Mouse (Mus musculus) heart, embryonic 10.5 days (tissue): ENCODE data around the gene Stard9. TPM values are rescaled to one million over a fixed set of nuclear protein-coding genes. Genes with fewer than 3 reads are reported as not detected.

Experiments
- DNase-seq: peaks from one replicate; pipeline ENCODE4 v3.0.0-alpha.2; 2017; ENCODE audit warnings: low spot score
- H3K27ac ChIP-seq: fragments of 300-500 bp; sonication (generic); 2 replicates; pipeline ENCODE4 v1.5.1; 2016; ENCODE audit warnings: mild to moderate bottlenecking
- H3K27me3 ChIP-seq: fragments of 300-500 bp; sonication (generic); 2 replicates; pipeline ENCODE4 v1.6.1; 2016; ENCODE audit warnings: mild to moderate bottlenecking; ENCODE audit not compliant: poor library complexity, insufficient read depth, severe bottlenecking
- H3K36me3 ChIP-seq: fragments of 300-500 bp; sonication (generic); 2 replicates; pipeline ENCODE4 v1.6.1; 2016; ENCODE audit warnings: mild to moderate bottlenecking, moderate library complexity
- H3K4me1 ChIP-seq: fragments of 300-500 bp; sonication (generic); 2 replicates; pipeline ENCODE4 v1.6.1; 2016; ENCODE audit warnings: mild to moderate bottlenecking
- H3K4me3 ChIP-seq: fragments of 300-500 bp; sonication (generic); 2 replicates; pipeline ENCODE4 v1.5.1; 2016; ENCODE audit warnings: mild to moderate bottlenecking, moderate library complexity
- H3K9me3 ChIP-seq: fragments of 300-500 bp; sonication (generic); 2 replicates; pipeline ENCODE4 v1.6.1; 2016; ENCODE audit warnings: mild to moderate bottlenecking, moderate library complexity
- WGBS: fragments of 180-500 bp; shearing (Covaris S2); methylation state at CpG from one replicate; pipeline ENCODE4 v1.1.7; 2016; 5-methylcytosine and 5-hydroxymethylcytosine counted together
- polyA plus RNA-seq: library from polyadenylated mRNA; unstranded; fragments of >200 nt; fragmentation: Nextera tagmentation; extraction: Ambion mirVana; gene quantifications from 2 replicates; pipeline ENCODE4 v1.2.1, GENCODE M21; 2016

The Stard9 gene
- polyA plus RNA-seq, 1 experiment from 2014 or later = 2.3 TPM

DNA sequence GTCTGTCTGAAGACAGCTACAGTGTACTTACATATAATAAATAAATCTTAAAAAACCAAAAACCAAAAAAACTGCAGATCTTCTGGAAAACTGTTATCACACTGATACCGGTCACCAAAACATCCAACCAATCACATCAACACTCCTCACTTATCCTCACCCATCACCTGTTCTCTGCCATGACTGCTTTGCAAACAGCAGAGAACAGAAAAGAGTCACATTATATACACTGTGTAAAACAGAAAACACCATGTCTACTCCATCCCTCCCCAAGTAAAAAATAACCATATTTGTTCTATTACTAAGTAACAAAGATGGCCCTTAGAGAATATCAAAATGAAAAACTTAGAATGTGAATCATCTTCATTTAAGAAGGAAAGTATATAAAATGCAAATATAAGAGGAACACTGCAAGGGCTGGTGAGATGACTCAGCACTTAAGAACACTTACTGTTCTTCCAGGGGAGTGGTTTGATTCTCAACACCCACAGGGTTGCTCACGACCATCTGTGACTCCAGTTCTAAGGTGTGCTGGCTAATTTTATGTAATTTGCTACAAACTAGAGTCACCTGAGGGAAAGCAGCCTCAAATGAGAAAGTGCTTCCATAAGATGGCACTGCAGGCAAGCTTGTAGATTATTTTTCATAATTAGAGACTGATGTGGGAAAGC is 141.5 kb downstream of the Stard9 start:
- Histone ChIP-seq H3K27ac (no peak overlapping the region), H3K4me1 (peaks cover 9% of the 10 kb centered on the region), H3K4me3 (no peak overlapping the region), H3K27me3 (no peaks in the 10 kb centered on the region), H3K36me3 (peaks cover 27% of the 10 kb centered on the region), H3K9me3 (no peaks in the 10 kb centered on the region)
- no peak for DNase-seq
- WGBS = 87% methylated on average over 2 of the region's 2 CpGs

Other genes with a start within 250 kb of the Stard9 start
- 7.0 and 8.8 TPM in 2 replicates for gene Ganc, start 225.2 kb upstream of the Stard9 start, polyA plus RNA-seq
- 4.4 and 4.5 TPM in 2 replicates for gene Tmem87a, start 225.0 kb upstream of the Stard9 start, polyA plus RNA-seq
- gene Capn3, start 173.1 kb upstream of the Stard9 start, polyA plus RNA-seq = 5.2 and 6.3 TPM in 2 replicates
- 59.7 and 64.8 TPM in 2 replicates for gene Zfp106, start 65.3 kb upstream of the Stard9 start, polyA plus RNA-seq
- gene Snap23, start 61.5 kb upstream of the Stard9 start, polyA plus RNA-seq = 65.7 and 66.3 TPM in 2 replicates
- gene Haus2, start 19.7 kb upstream of the Stard9 start, polyA plus RNA-seq = 27.4 and 28.5 TPM in 2 replicates
- gene Lrrc57, start 19.6 kb upstream of the Stard9 start, polyA plus RNA-seq = 21.0 and 21.3 TPM in 2 replicates
- 5.8 and 6.9 TPM in 2 replicates for gene Cdan1, start 221.0 kb downstream of the Stard9 start, polyA plus RNA-seq
- 3.0 and 3.2 TPM in 2 replicates for gene Ttbk2, start 221.5 kb downstream of the Stard9 start, polyA plus RNA-seq